Mouse (Mus musculus) spleen, adult 2 months (tissue): ENCODE results near the gene Tinagl1.

ENCODE experiments used
- CTCF ChIP-seq: fragments of 200-500 bp; IDR thresholded peaks from 2 replicates; pipeline ENCODE4 v1.5.1; 2011; ENCODE audit warnings: mild to moderate bottlenecking, inconsistent platforms; ENCODE audit not compliant: insufficient read depth, insufficient read length, insufficient replicate concordance; ENCODE audit errors: extremely low read depth
- POLR2A ChIP-seq: fragments of 200-500 bp; IDR thresholded peaks from 2 replicates; pipeline ENCODE4 v1.6.1; 2011; ENCODE audit warnings: low read depth, low read length, inconsistent platforms

DNA sequence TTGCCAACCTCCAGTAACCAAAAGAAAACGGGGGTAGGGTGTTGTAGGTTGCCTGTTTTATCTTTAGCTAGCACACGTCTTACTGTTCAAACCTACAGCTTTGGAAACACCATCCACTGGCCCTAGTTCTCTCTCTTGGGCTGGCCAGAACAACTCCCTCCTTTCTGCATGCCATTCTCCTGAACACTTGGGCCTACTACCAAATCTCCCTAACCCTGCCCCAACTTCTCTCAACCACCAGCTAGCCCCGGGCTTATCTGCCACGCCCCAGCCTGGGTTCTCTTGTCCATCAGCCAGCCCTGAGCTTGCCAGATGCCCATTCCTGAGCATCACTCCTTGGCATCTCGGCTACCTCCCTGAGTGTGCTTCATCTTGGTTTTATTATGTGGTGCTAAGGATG, 46.0 kb downstream of the Tinagl1 start:
- TF ChIP-seq POLR2A (no peak), CTCF (no peak)
